Mouse (Mus musculus) limb, embryonic 15.5 days (tissue): ENCODE data around the gene Nxph2. TPM values are rescaled to one million over a fixed set of nuclear protein-coding genes. Genes with fewer than 3 reads are reported as not detected.
A peak's percentile ranks its signal among the peaks of the same experiment; 100 is the strongest.
"Not testable (repeated sequence)": the region's sequence is repeated elsewhere in the genome, so short reads cannot be mapped to it uniquely, and the experiment has no call there.

ENCODE experiments used
- ATAC-seq: fragments of 200-750 bp; cut with Nextera tagmentation; 2 replicates; pipeline ENCODE4 v1.8.0; 2017; ENCODE audit warnings: low read depth, moderate TSS enrichment; ENCODE audit not compliant: insufficient number of reproducible peaks, low FRiP score, low TSS enrichment
- H3K27ac ChIP-seq: fragments of 300-500 bp; sonication (generic); 2 replicates; pipeline ENCODE4 v1.5.1; 2015; ENCODE audit warnings: moderate library complexity, mild to moderate bottlenecking, inconsistent platforms
- H3K27me3 ChIP-seq: fragments of 300-500 bp; sonication (generic); 2 replicates; pipeline ENCODE4 v1.6.1; 2015; ENCODE audit warnings: inconsistent platforms
- H3K36me3 ChIP-seq: fragments of 300-500 bp; sonication (generic); 2 replicates; pipeline ENCODE4 v1.6.1; 2015; ENCODE audit warnings: inconsistent platforms
- H3K4me1 ChIP-seq: fragments of 300-500 bp; sonication (generic); 2 replicates; pipeline ENCODE4 v1.6.1; 2015; ENCODE audit warnings: inconsistent platforms
- H3K4me2 ChIP-seq: fragments of 300-500 bp; sonication (generic); 2 replicates; pipeline ENCODE4 v1.6.1; 2015; ENCODE audit warnings: mild to moderate bottlenecking, inconsistent platforms
- H3K4me3 ChIP-seq: fragments of 300-500 bp; sonication (generic); 2 replicates; pipeline ENCODE4 v1.5.1; 2015; ENCODE audit warnings: mild to moderate bottlenecking, inconsistent platforms
- H3K9ac ChIP-seq: fragments of 300-500 bp; sonication (generic); 2 replicates; pipeline ENCODE4 v1.6.1; 2015; ENCODE audit warnings: inconsistent platforms
- H3K9me3 ChIP-seq: fragments of 300-500 bp; sonication (generic); 2 replicates; pipeline ENCODE4 v1.6.1; 2016; ENCODE audit warnings: inconsistent platforms
- WGBS: fragments of 180-500 bp; shearing (Covaris S2); methylation state at CpG from one replicate; pipeline ENCODE4 v1.1.7; 2015; 5-methylcytosine and 5-hydroxymethylcytosine counted together
- polyA plus RNA-seq: library from polyadenylated mRNA; unstranded; fragments of >200 nt; fragmentation: Nextera tagmentation; extraction: Ambion mirVana; gene quantifications from 2 replicates; pipeline ENCODE4 v1.2.1, GENCODE M21; 2015

Gene Nxph2
- not detected in 2 replicates for polyA plus RNA-seq

DNA sequence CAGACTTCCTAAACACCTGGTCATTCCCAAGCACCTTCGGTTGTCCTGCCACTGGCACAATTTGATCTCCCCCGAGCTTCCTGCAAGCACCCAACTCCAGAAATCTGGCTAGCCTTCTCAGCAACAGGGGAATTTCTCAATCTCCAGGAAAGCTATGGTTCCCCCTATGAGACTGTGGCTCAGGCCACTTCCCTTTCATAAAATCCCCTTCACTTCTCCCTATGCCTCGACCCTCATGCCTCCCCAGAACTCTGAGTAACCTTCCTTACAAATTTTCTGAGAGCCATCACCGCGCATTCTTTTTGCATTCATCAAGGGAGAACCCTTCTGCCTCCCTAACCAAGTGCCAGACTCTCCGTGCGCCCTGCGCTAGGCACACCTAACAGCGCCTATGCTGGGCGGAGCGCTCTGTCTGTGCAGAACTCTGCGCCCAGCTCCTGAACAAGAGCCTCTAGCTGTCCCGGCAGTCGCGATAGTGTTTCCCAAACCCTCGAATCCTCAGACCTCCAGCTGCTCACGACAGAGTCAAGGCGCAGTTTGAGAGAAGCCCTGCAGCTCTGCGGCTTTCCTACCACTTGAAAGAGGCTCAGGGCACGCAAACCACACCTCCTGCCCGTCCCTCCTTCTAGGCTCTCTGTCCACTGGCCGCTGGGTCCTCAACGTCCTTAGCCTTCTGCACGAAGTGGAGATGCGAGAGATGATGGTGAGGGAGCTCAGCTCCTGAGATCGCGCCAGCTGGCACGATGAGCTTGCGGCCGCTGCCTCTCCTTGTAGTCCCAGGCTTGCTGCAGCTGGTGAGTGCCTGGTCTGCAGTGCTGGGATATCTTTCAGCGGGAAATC, at the start of gene Nxph2:
Nxph2 (plus strand) TSS at position 501 of the 840 bp plus-strand sequence.
- H3K4me1 ChIP-seq, result no peaks in the 10 kb centered on the region
- no peaks in the 10 kb centered on the region for H3K9me3 ChIP-seq
- no peaks in the 10 kb centered on the region for H3K36me3 ChIP-seq
- no peak within 1 kb of the TSS for H3K27ac ChIP-seq
- no peak within 1 kb of the TSS for H3K9ac ChIP-seq
- H3K4me2 ChIP-seq, result peak within 1 kb of the TSS; percentile 38
- ATAC-seq, result no peak
- 1% methylated on average over 31 of the region's 31 CpGs for WGBS
- peaks cover 8% of the 10 kb centered on the region for H3K27me3 ChIP-seq
- H3K4me3 ChIP-seq, result peak within 1 kb of the TSS; percentile 8; the same call in 1 of the 2 replicates

DNA sequence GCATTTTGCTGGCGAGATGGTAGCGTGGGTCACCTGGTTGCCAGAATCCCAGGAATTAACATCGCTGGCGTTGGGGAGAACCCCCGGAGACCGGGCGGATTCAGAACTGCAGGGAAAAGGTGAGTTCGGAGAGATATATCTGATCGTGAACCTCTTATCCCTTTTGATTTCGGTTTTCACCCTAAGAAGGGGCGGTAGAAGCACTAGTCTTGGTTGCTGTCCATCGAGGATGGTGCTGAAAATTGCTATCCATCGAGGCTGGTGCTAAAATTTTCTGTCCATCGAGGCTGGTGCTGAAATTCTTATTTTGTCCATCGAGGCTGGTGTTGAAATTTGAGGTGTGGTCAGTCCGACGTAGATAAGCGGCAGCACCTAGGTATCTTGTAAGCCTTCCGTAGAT, 30.1 kb upstream of the Nxph2 start:
- not testable (repeated sequence) for H3K27me3 ChIP-seq, H3K9me3 ChIP-seq, H3K4me3 ChIP-seq, H3K36me3 ChIP-seq, H3K4me2 ChIP-seq, ATAC-seq, H3K9ac ChIP-seq, H3K4me1 ChIP-seq, H3K27ac ChIP-seq
- 49% methylated on average over 19 of the region's 19 CpGs for WGBS

DNA sequence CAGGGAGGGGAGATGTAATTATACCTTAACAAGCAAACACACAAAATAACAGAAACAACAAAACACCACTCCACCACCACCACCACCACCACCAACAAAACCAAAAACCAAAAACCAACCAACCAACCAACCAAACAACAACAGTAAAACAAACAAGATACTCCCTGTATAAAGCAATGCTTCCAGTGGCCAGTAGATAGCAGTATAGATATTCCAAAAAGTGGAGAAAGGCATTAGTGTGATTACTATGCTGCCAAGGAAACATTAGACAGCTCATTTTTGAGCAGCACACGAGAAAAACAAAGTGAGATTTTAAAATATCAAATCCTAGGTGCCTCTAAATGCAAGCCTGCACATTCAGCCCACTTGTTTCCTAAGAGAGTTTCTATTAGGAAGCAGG, 6.2 kb upstream of the Nxph2 start:
- Histone ChIP-seq H3K4me3 (no peak overlapping the region), H3K36me3 (no peaks in the 10 kb centered on the region), H3K4me1 (no peaks in the 10 kb centered on the region), H3K9me3 (no peaks in the 10 kb centered on the region), H3K27me3 (no peaks in the 10 kb centered on the region), H3K27ac (no peak overlapping the region), H3K9ac (no peak overlapping the region), H3K4me2 (no peak overlapping the region)
- no peak for ATAC-seq
- WGBS, result 9% methylated on average over 1 of the region's 1 CpGs

Other genes starting within 250 kb of the Nxph2 start
- 8.2 and 8.7 TPM in 2 replicates for gene Mastl, start 165.2 kb upstream of the Nxph2 start, polyA plus RNA-seq
- 75.5 and 78.8 TPM in 2 replicates for gene Yme1l1, start 164.9 kb upstream of the Nxph2 start, polyA plus RNA-seq
- gene 4931423N10Rik, start 113.8 kb upstream of the Nxph2 start, polyA plus RNA-seq, result not detected in 2 replicates